Mouse (Mus musculus): ENCODE results near the gene Brsk2.

Brsk2 gene

GRCm38 (mm10) chr7:142025926-142026325 lies 76.4 kb downstream of the Brsk2 start:
- DNase-seq (ENCODE audit: extremely low spot score): no peak

- DNase-seq (ENCODE audit: extremely low spot score): no peak
Measured at GRCm38 (mm10) chr7:142030073-142030472, 80.5 kb downstream of the Brsk2 start.

- DNase-seq (ENCODE audit: extremely low spot score): no peak
Measured at GRCm38 (mm10) chr7:142034198-142034597, 84.6 kb downstream of the Brsk2 start.

GRCm38 (mm10) chr7:142035048-142035811 lies 85.7 kb downstream of the Brsk2 start:
- DNase-seq (ENCODE audit: extremely low spot score): no peak

- peak; percentile 33 for DNase-seq (ENCODE audit: extremely low spot score)
Measured at GRCm38 (mm10) chr7:142037553-142038170, 88.1 kb downstream of the Brsk2 start.

GRCm38 (mm10) chr7:142040756-142041155 lies 91.2 kb downstream of the Brsk2 start:
- DNase-seq (ENCODE audit: extremely low spot score): no peak

GRCm38 (mm10) chr7:142045344-142045743 lies 95.8 kb downstream of the Brsk2 start:
- peak; percentile 11 for DNase-seq (ENCODE audit: extremely low spot score)

GRCm38 (mm10) chr7:142045932-142046331 lies 96.4 kb downstream of the Brsk2 start:
- DNase-seq (ENCODE audit: extremely low spot score): no peak

- no peak for DNase-seq (ENCODE audit: extremely low spot score)
Measured at GRCm38 (mm10) chr7:142050536-142050935, 101.0 kb downstream of the Brsk2 start.
